Mouse (Mus musculus) cerebellum, adult 9-11 months (tissue): ENCODE results near the gene P3h2.

Source experiments
- DNase-seq: peaks from one replicate; pipeline ENCODE4 v3.0.0; 2022

P3h2 gene

DNA sequence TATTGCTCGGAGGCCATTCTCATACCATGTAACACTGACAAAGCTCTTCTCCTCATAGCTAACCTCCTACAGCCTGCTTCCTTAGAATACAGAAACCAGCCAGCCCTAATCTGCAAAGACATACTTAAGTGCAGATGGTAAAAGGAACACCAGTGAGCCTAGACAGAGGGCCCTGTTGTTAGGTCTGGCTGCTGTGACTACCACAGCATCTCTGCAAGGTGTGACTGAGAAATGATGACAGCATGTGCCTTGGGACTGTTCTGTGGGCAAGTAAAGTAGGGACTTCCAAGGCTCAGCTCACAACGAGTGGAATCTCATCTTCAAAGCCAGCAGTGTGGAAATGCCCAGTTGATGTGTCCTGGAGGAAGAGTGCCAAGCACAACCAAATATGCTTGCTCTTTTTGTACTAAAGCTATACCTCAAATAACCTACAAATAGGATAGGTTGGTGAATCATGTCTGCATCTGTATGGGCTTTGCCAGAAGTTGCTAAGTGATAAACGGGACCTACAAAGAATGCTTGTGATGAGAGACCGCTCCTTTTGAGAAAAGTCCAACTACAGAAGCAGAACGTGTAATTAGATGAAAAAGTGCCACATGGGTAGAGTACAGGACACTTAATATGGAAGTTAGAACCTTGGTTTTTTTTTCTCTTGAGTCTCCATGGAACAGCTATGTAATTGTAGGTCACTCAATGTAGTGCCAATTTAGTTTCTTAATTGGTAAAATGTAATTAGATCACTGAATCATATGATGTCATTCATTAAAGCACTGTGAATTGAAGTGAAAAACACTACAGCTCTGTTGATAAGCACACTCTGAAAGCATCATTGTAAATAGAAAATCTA is 45.1 kb downstream of the P3h2 start:
- DNase-seq, result no peak

- no peak for DNase-seq
These were observed 52.0 kb downstream of the P3h2 start for GRCm38 (mm10) chr16:26053631-26054030.

DNA sequence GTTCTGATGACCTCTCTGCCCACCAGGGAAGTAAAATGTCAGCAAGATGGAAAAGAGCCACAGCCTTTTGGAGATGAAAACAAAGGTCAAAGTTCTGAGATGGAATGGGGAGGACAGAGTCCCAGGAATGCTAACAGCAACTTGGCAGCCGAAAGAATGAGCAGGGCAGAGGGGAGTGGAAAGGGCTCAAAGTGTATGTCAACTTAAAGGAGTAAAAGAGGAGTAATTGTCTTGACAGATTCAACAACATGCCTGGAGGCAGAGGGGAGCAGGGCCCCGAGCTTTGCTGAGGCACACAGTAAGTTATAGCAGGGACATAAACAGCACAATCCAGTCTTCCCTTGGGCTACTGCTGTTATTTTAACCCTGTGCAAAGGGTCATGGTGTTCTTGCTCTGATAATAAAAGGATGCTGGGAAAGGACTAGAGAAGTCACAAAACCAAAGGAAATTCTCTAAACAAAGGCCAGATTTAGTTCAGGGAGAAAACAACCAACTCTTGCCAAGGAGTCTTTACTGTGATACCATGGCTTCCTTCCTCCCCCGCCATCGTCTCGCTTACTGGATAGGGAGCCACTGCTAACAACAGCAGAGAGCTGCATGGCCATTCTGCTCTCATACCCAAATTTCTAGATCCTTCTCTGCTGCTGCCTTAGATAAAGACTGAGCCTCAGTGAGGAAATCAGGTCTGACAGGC is 56.0 kb downstream of the P3h2 start:
- DNase-seq, result no peak

DNA sequence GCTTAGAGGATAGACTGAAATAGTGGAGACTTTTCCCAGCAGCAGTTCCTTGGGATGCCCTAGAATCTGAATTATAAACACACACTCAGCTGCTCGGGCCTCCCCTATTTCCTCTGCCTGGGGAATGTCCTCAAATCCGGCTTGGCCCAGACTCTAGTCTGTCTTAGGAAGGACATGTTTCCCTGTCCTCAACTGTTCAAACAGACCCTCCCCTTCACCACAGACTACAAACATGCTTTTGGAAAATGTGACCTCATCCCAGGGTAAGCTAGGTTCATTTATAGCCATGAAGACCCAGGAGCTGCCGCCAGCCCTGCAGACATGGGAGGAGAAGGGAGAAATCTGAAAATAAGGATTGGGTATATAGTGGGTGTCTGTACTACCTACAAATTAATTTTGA is 57.7 kb downstream of the P3h2 start:
- no peak for DNase-seq

DNA sequence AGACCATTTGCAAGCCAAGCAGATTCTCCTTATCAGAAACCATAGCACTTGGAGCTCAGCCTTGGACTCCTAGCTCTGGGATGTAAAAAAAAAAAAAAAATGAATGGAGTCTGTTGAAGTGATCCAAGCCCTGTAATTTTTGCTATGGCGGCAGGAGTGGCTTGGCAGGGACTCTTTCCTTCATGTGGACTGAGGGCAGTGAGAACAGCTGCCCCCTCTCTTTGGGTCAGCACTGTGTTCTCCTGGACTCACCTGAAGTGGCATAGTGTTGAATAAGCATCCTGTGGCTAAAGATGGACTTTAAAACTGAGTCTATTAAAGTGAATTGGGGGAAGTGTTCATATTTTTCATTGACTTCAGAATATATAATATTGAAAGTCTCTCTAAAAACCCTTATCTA is 58.2 kb downstream of the P3h2 start:
- DNase-seq, result no peak

DNA sequence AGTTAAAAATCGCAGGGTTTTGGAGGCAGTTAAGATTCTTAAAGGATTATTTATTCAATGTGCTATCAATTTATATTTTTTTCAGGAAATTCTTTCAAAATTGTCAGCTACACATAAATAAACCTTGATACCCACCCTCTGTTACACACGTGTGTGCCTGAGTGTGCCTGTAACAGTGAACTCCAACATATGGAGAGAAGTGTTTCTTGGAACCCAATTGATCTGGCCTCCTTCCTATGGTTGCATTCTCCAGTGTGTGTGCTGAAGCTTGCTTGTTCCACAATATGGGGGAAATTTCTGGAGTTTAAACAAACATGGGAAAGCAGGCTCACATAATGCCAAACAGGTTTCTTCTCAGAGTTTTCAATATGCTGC is 63.7 kb downstream of the P3h2 start:
- DNase-seq, result no peak

GRCm38 (mm10) chr16:26041021-26041928 is 64.3 kb downstream of the P3h2 start:
- DNase-seq, result no peak

DNA sequence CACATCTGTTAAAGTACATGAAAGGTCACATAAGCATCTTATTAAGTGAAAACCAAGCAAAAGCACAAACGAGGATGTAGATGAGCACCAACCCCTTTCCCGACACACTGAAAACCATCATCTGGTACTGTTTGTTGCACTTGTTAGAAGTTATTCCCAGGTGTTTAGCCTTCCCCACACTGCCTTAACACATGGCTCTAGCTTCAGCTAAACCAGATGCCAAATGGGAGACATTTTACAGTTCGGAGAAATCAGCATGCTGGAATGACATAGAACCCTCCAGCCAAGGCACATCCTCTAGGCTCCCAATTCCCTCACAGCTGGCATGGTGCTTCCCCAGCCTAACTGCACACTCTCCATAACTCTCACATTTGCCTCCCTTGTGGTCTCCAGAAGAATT is 66.3 kb downstream of the P3h2 start:
- no peak for DNase-seq

DNA sequence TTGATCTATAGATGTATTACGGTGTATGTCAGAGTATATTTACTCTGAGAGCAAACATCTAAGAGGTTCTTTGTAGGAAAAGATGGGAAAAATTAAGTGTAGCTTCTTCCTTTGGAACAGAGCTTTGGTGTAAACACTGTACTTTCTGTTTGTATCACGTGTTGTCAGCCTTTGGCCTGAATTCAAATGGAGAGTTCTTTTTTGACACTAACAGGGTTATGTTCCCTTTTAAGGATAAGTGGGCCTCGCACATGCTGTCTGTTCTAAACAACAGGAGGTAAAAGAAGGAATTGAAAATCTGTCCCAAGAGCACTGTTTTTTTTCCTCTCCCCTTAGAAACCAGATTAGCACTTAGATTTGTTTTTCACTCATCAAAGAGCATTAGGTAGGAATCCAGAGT is 70.1 kb downstream of the P3h2 start:
- DNase-seq, result no peak

- DNase-seq, result no peak
These were observed 70.5 kb downstream of the P3h2 start for GRCm38 (mm10) chr16:26035079-26035478.

DNA sequence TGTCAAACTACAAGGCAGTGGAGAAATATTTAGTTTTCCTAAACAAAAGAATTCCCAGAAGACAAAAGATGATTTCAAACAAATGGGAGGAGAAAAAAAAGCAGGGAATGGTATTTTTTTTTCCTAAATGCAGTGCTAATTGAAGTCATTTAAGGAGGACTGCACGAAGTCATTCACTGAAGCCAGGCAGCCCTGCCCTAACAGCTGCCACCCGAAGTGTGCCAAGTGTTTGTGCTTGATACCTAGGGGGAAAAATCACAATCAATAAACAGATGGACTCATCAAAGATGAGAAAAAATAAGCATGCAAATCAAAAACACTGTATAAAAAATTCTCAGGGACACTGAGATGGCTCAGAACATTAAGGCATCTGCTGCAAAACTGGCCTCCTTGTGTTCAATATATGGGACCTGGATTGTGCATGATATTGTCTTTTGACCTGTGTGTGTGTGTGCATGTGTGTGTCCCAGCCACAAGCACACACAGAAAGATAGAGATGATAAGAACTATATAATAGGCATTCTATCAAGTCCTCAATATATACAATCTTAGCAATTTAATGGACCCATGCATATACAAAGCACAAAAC is 76.1 kb downstream of the P3h2 start:
- no peak for DNase-seq

GRCm38 (mm10) chr16:26026416-26026815 is 79.2 kb downstream of the P3h2 start:
- DNase-seq, result no peak

DNA sequence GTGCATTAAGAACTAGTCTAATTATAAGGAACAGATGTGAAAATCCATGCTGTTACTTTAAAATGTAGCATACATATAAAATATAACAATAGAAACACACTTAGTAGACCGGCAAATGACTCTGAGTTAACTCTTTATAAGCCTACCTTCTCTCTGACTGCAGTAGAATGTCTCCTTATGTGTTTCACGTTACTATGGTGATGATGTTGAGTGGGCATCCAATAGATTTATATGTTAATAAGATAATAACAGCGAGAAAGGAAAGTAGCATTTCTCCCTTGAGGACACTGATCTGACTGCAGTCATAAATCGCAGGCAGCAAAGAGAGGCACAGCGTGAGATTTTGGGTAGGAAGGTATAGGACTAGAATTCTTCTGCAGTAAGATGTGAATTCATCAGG is 81.0 kb downstream of the P3h2 start:
- no peak for DNase-seq

DNA sequence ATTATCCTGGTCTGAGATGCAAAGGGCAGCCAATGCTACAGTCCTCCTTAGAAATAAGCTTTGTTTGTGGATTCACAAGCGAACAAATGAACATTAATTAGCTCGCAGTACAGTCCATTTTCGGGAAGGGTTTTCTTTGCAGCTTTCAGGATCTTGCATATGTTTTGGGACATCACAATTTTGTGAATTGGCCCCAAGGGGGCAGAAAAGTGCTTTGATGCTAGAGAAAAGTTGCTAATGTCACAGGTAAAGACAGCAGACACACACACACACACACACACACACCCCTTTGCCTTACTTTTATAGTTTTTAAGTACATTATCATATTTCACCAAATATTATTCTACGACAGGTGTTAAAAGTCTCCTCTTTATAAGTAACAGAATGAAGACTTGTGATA is 82.2 kb downstream of the P3h2 start:
- DNase-seq, result no peak

DNA sequence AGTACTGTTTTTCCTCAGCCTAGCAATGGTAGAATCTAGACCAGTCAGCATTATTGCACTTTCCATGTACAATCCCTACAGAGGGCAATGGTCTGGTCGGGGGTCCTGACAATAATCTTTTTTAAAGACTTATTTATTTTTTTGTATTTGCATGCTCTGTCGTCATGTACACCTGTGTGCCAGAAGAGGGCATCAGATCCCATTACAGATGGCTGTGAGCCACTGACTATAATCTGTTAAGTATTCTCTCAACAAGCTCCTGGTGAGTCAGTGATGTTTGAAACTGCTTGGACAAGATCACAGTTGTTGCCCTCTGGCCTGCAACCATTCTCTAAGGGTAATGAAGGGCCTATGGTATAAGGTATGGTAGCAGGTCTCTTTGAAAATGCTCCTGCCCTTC is 83.8 kb downstream of the P3h2 start:
- DNase-seq, result no peak

GRCm38 (mm10) chr16:26005811-26006210 is 99.8 kb downstream of the P3h2 start:
- DNase-seq, result no peak

DNA sequence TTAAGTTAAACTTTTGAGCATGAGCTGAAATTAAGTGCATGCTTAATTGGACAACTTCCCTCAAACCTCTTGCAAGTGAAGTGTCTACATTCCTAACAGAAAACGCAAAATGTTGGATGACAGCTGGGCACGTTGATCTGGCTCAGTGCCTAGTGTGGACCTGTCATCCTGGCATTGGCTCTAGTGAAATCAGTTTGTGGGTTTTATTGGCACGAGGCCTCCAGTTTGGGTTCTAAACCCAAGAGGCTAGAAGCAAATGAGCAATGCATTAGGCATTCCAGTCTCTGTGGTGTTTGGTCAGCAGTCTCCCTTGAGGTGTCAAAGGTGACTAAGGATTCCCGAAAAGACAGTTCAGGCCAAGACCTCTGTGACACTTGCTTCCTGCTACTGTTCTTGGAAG is 102.3 kb downstream of the P3h2 start:
- DNase-seq, result no peak

GRCm38 (mm10) chr16:26002848-26003247 is 102.7 kb downstream of the P3h2 start:
- no peak for DNase-seq

DNA sequence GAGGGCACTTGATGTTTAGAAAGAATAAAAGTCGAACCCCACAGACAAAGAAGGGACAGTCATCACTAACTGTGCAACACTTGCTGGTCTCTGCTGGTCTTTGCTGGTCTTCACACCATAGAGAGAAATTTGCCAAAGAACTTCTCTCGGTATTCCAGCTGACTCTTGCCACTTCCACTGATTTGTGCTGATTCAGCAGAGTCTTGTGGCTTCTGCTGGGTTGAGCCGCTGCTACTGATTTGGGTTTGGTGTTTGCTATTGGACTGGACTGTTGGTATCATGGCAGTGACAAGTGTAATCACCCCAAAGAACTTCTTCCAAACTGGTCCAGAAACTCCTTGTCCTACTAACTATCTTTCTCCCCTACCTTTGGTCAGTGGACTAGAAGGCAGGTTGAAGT is 111.0 kb downstream of the P3h2 start:
- DNase-seq, result no peak

DNA sequence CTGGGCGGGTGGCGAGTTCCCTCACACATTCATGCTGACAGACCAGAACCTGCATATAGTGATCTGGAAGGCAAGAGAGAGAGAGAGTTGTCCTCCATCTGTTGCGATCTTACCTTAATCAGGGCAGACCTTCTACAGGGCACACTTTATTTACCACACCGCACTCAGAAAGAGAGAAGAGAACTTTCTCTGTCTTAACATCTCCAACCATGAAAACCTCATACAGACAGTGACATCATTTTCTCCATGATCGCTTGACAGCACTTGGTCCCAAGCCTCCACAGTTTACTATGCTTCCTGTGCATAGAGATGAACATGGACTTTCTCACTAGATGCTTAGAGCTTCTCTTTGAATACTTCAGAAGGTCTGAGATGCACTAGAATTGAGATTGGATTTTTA is 118.4 kb downstream of the P3h2 start:
- no peak for DNase-seq

- DNase-seq, result no peak
These were observed 121.9 kb downstream of the P3h2 start for GRCm38 (mm10) chr16:25983635-25984034.

DNA sequence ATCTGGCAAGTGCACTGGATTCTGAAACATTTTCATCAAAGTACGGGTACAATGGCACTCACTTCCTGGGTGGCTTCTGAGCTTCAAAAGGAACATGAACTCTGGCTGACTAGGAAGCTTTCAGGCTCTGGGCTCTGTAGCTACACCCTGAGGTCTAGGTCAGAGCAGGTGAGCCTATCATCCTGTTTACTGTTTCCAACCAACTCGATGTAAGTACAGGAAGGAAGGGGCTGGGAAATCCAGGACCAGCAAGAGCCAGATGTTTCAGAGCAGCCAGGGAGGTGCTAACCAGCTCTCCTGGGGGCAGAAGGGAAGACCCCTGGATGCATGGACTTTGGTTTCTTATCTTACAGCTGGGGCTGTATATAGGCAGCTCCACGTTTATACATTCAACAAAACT is 126.5 kb downstream of the P3h2 start:
- DNase-seq, result no peak

- DNase-seq, result no peak
These were observed 128.4 kb downstream of the P3h2 start for GRCm38 (mm10) chr16:25977210-25977609.
